Mouse (Mus musculus) liver, embryonic 13.5 days (tissue): ENCODE results near the gene Atxn10. TPM values are rescaled to one million over a fixed set of nuclear protein-coding genes. Genes with fewer than 3 reads are reported as not detected.

Experiments
- ATAC-seq: fragments of 200-750 bp; cut with Nextera tagmentation; 2 replicates; pipeline ENCODE4 v1.8.0; 2017; ENCODE audit warnings: low read depth, mild to moderate bottlenecking, moderate number of reproducible peaks, moderate library complexity
- DNase-seq: peaks from one replicate; pipeline ENCODE4 v3.0.0; 2022
- H3K27ac ChIP-seq: fragments of 300-500 bp; sonication (generic); 2 replicates; pipeline ENCODE4 v1.5.1; 2015; ENCODE audit warnings: moderate library complexity, mild to moderate bottlenecking, inconsistent platforms
- H3K27me3 ChIP-seq: fragments of 300-500 bp; sonication (generic); 2 replicates; pipeline ENCODE4 v1.6.1; 2015; ENCODE audit warnings: mild to moderate bottlenecking, inconsistent platforms
- H3K36me3 ChIP-seq: fragments of 300-500 bp; sonication (generic); 2 replicates; pipeline ENCODE4 v1.6.1; 2015; ENCODE audit warnings: mild to moderate bottlenecking, inconsistent platforms
- H3K4me1 ChIP-seq: fragments of 300-500 bp; sonication (generic); replicated peaks from 2 replicates; pipeline ENCODE4 v1.6.1; 2015; ENCODE audit warnings: inconsistent platforms
- H3K4me2 ChIP-seq: fragments of 300-500 bp; sonication (generic); 2 replicates; pipeline ENCODE4 v1.6.1; 2015; ENCODE audit warnings: inconsistent platforms, mild to moderate bottlenecking, moderate library complexity
- H3K4me3 ChIP-seq: fragments of 300-500 bp; sonication (generic); replicated peaks from 2 replicates; pipeline ENCODE4 v1.5.1; 2015; ENCODE audit warnings: mild to moderate bottlenecking, inconsistent platforms
- H3K9ac ChIP-seq: fragments of 300-500 bp; sonication (generic); 2 replicates; pipeline ENCODE4 v1.6.1; 2015; ENCODE audit warnings: mild to moderate bottlenecking, inconsistent platforms
- H3K9me3 ChIP-seq: fragments of 300-500 bp; sonication (generic); replicated peaks from 2 replicates; pipeline ENCODE4 v1.6.1; 2016; ENCODE audit warnings: inconsistent platforms
- WGBS: fragments of 180-500 bp; shearing (Covaris S2); methylation state at CpG from one replicate; pipeline ENCODE4 v1.1.7; 2015; ENCODE audit not compliant: insufficient replicate concordance; 5-methylcytosine and 5-hydroxymethylcytosine counted together
- polyA plus RNA-seq: library from polyadenylated mRNA; unstranded; fragments of >200 nt; fragmentation: Nextera tagmentation; extraction: Ambion mirVana; gene quantifications from 2 replicates; pipeline ENCODE4 v1.2.1, GENCODE M21; 2015

Gene Atxn10
- polyA plus RNA-seq, 1 experiment from 2014 or later, result 92.8 TPM

GRCm38 (mm10) chr15:85359901-85360300 is 23.9 kb downstream of the Atxn10 start:
- H3K4me1 ChIP-seq, result peaks cover 7% of the 10 kb centered on the region; the same call in 1 of the 2 replicates
- H3K9me3 ChIP-seq, result 0 out of 2 replicates have a peak, but pooled peaks cover 3% of the 10 kb centered on the region
- H3K27ac ChIP-seq, result no peak overlapping the region
- H3K4me2 ChIP-seq, result no peak overlapping the region
- no peak overlapping the region for H3K9ac ChIP-seq
- 68% methylated on average over 4 of the region's 4 CpGs for WGBS
- no peak for ATAC-seq
- no peak for DNase-seq
- H3K36me3 ChIP-seq, result peaks cover 32% of the 10 kb centered on the region
- no peak overlapping the region for H3K4me3 ChIP-seq
- no peaks in the 10 kb centered on the region for H3K27me3 ChIP-seq

GRCm38 (mm10) chr15:85364366-85364765 is 28.3 kb downstream of the Atxn10 start:
- Histone ChIP-seq H3K9me3 (0 out of 2 replicates have a peak, but pooled peaks cover 3% of the 10 kb centered on the region), H3K4me2 (no peak overlapping the region), H3K4me1 (no peaks in the 10 kb centered on the region), H3K4me3 (no peak overlapping the region), H3K27me3 (no peaks in the 10 kb centered on the region), H3K36me3 (peaks cover 46% of the 10 kb centered on the region), H3K27ac (no peak overlapping the region), H3K9ac (no peak overlapping the region)
- ATAC-seq (no peak), DNase-seq (no peak)
- WGBS, result 80% methylated on average over 3 of the region's 3 CpGs

- Histone ChIP-seq H3K4me1 (no peaks in the 10 kb centered on the region), H3K4me2 (no peak overlapping the region), H3K9me3 (0 out of 2 replicates have a peak, but pooled peaks cover 3% of the 10 kb centered on the region), H3K9ac (no peak overlapping the region), H3K27me3 (no peaks in the 10 kb centered on the region), H3K36me3 (peaks cover 34% of the 10 kb centered on the region), H3K4me3 (no peak overlapping the region), H3K27ac (no peak overlapping the region)
- DNase-seq (no peak), ATAC-seq (no peak)
- WGBS, result 80% methylated on average over 5 of the region's 5 CpGs
Measured at GRCm38 (mm10) chr15:85366938-85367337, 30.9 kb downstream of the Atxn10 start.

GRCm38 (mm10) chr15:85369765-85370164 is 33.7 kb downstream of the Atxn10 start:
- Histone ChIP-seq H3K4me1 (no peaks in the 10 kb centered on the region), H3K27me3 (no peaks in the 10 kb centered on the region), H3K27ac (no peak overlapping the region), H3K4me2 (no peak overlapping the region), H3K4me3 (no peak overlapping the region), H3K9me3 (no peaks in the 10 kb centered on the region), H3K9ac (no peak overlapping the region), H3K36me3 (peaks cover 15% of the 10 kb centered on the region)
- WGBS, result 48% methylated on average over 3 of the region's 3 CpGs
- DNase-seq (no peak), ATAC-seq (no peak)

- no peak for DNase-seq
- Histone ChIP-seq H3K9me3 (no peaks in the 10 kb centered on the region), H3K36me3 (peaks cover 23% of the 10 kb centered on the region), H3K4me1 (no peaks in the 10 kb centered on the region), H3K4me2 (no peak overlapping the region), H3K9ac (no peak overlapping the region), H3K27ac (no peak overlapping the region), H3K4me3 (no peak overlapping the region), H3K27me3 (no peaks in the 10 kb centered on the region)
- ATAC-seq, result no peak
Measured at GRCm38 (mm10) chr15:85373125-85373524, 37.1 kb downstream of the Atxn10 start.

- Histone ChIP-seq H3K27me3 (no peaks in the 10 kb centered on the region), H3K4me3 (no peak overlapping the region), H3K9ac (no peak overlapping the region), H3K4me1 (no peaks in the 10 kb centered on the region; the same call in 1 of the 2 replicates), H3K9me3 (no peaks in the 10 kb centered on the region), H3K4me2 (no peak overlapping the region), H3K36me3 (peaks cover 45% of the 10 kb centered on the region), H3K27ac (no peak overlapping the region)
- ATAC-seq, result no peak
- WGBS, result 47% methylated on average over 9 of the region's 9 CpGs
- DNase-seq, result no peak
Measured at GRCm38 (mm10) chr15:85383477-85383876, 47.4 kb downstream of the Atxn10 start.

- DNase-seq, result no peak
- no peak for ATAC-seq
- peaks cover 36% of the 10 kb centered on the region for H3K36me3 ChIP-seq
Measured at GRCm38 (mm10) chr15:85388696-85389095, 52.7 kb downstream of the Atxn10 start.

DNA sequence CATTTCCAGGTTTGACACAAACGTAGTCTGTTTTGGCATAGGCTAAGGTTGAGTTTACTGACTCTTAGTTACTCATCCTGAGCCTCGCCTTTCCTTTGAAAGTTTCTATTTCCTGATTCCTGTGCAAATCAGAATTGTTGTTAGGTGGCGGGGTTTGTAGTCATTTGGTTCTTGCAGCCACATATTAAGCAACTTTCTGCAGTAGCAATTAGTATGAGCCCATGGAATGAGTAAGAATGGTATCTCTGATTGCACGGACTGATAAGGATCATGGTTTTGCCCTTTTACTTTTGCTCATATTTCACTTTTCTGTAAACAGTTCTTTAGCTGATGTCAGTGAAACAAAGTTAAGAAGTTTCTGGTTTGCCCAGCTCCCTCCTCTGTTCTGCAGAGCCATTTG is 53.9 kb downstream of the Atxn10 start:
- peaks cover 31% of the 10 kb centered on the region for H3K36me3 ChIP-seq
- H3K4me3 ChIP-seq, result no peak overlapping the region

More at GRCm38 (mm10) chr15:85388696-85389095, 52.7 kb downstream of the Atxn10 start:
- 82% methylated on average over 3 of the region's 3 CpGs for whole genome bisulfite sequencing
- no peak overlapping the region for H3K27ac ChIP-seq
- H3K4me1 ChIP-seq, result no peaks in the 10 kb centered on the region
- H3K4me2 ChIP-seq, result no peak overlapping the region
- H3K9me3 ChIP-seq, result no peaks in the 10 kb centered on the region
- no peak overlapping the region for H3K9ac ChIP-seq
- no peaks in the 10 kb centered on the region for H3K27me3 ChIP-seq
- no peak overlapping the region for H3K4me3 ChIP-seq

GRCm38 (mm10) chr15:85395360-85395759 is 59.3 kb downstream of the Atxn10 start:
- Histone ChIP-seq H3K4me1 (no peaks in the 10 kb centered on the region), H3K4me2 (no peak overlapping the region), H3K4me3 (no peak overlapping the region), H3K27ac (no peak overlapping the region), H3K27me3 (no peaks in the 10 kb centered on the region), H3K9ac (no peak overlapping the region), H3K36me3 (peaks cover 28% of the 10 kb centered on the region), H3K9me3 (no peaks in the 10 kb centered on the region)
- no peak for ATAC-seq
- no peak for DNase-seq
- WGBS, result 80% methylated on average over 9 of the region's 9 CpGs

More for the DNA sequence above, 53.9 kb downstream of the Atxn10 start:
- Histone ChIP-seq H3K9ac (no peak overlapping the region), H3K4me2 (no peak overlapping the region), H3K27me3 (no peaks in the 10 kb centered on the region), H3K9me3 (no peaks in the 10 kb centered on the region), H3K27ac (no peak overlapping the region), H3K4me1 (no peaks in the 10 kb centered on the region)
- 65% methylated on average over 4 of the region's 4 CpGs for WGBS
- ATAC-seq (no peak), DNase-seq (no peak)

- Histone ChIP-seq H3K4me2 (no peak overlapping the region), H3K9ac (no peak overlapping the region), H3K9me3 (no peaks in the 10 kb centered on the region), H3K36me3 (peaks cover 8% of the 10 kb centered on the region; the same call in 1 of the 2 replicates), H3K27ac (no peak overlapping the region), H3K4me1 (no peaks in the 10 kb centered on the region), H3K27me3 (no peaks in the 10 kb centered on the region), H3K4me3 (no peak overlapping the region)
- WGBS, result 74% methylated on average over 7 of the region's 7 CpGs
- no peak for DNase-seq
- ATAC-seq, result no peak
Measured at GRCm38 (mm10) chr15:85401926-85402325, 65.9 kb downstream of the Atxn10 start.

DNA sequence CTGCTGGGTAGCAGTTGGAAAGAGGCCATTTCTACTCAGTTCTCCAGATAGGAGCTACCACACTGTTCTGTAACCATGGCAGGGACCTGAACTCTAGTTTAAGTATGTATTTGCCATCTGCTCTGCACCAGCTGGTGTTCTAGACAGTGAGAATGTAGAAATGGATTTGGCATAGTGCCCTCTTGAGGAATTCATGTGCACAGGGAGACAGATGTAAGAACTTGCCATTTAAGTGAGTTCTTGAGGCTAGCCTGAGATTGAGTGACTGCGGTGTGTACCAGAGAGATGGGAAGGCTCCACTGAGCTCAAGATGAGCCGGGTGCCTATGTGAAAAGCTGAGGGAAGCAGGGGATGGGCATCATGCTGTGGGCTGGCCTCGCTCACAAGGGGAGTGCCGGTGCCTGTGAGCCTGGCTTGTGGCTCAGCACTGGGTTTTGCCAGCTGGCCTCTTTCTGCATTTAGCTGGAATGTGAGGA is 67.2 kb downstream of the Atxn10 start:
- Histone ChIP-seq H3K9me3 (no peaks in the 10 kb centered on the region), H3K36me3 (peaks cover 8% of the 10 kb centered on the region; the same call in 1 of the 2 replicates), H3K9ac (no peak overlapping the region), H3K27me3 (no peaks in the 10 kb centered on the region), H3K4me2 (no peak overlapping the region), H3K4me3 (no peak overlapping the region), H3K4me1 (no peaks in the 10 kb centered on the region), H3K27ac (no peak overlapping the region)
- DNase-seq (no peak), ATAC-seq (no peak)
- WGBS, result 75% methylated on average over 4 of the region's 4 CpGs

GRCm38 (mm10) chr15:85404739-85405138 is 68.7 kb downstream of the Atxn10 start:
- Histone ChIP-seq H3K4me1 (no peaks in the 10 kb centered on the region), H3K27me3 (no peaks in the 10 kb centered on the region), H3K4me2 (no peak overlapping the region), H3K9me3 (no peaks in the 10 kb centered on the region), H3K4me3 (no peak overlapping the region), H3K36me3 (peaks cover 8% of the 10 kb centered on the region; the same call in 1 of the 2 replicates), H3K9ac (no peak overlapping the region), H3K27ac (no peak overlapping the region)
- 72% methylated on average over 4 of the region's 4 CpGs for WGBS
- DNase-seq (no peak), ATAC-seq (no peak)
